In the genomic region with DNA sequence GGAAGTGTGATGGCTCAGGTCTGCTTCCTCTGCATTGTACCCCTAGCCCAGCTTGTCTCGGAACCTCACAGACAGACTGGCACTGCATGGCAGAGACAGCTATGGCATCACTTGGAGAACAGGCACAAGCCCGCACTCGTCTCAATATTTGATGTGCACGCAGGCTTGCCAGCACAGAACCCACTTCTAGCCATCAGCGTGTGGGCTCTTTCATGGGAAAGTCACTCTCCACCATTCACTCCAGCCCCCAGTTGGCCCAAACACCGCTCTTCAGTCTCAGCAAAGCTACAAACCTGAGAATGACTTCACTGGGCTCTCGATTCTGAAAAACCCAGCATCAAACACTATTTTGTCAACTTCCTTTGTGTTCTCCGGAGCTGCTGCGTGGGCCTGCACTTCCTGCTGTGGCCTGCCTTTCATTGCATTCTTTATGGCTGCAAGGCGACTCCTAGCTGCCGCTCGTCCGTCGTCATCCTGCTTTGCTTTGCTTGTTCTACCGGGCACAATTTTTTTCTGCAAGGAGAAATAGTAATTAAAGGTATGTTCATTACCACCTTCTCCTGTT, we compare ENCODE assay signal across 10 mouse cellular contexts. TPM values are rescaled to one million over a fixed set of nuclear protein-coding genes. Genes with fewer than 3 reads are reported as not detected.
DNase-seq lines count a peak whose midpoint lies in the region; ATAC-seq lines count a peak whose summit lies in the region.
"Had no signal": no experiment of that assay in that cellular context is flagged by ENCODE, and none has a peak within 500 bp of the region (broad histone marks: within the 10 kb centered on the region; RNA-seq: fewer than 3 reads in every experiment).

No protein-coding gene starts in this region.

- H3K27ac ChIP-seq in forebrain, embryonic 15.5 days (replicated peaks): no peak overlapping the region
- no peak overlapping the region for H3K27ac ChIP-seq in forebrain, embryonic 16.5 days (ENCODE audit: low read length)
- no peak overlapping the region for H3K27ac ChIP-seq in neural tube, embryonic 12.5 days
- no peak overlapping the region for H3K27ac ChIP-seq in liver, embryonic 12.5 days
- H3K27ac ChIP-seq: limb, embryonic 15.5 days had no signal

- H3K27me3 ChIP-seq in forebrain, embryonic 15.5 days: no peaks in the 10 kb centered on the region
- no peaks in the 10 kb centered on the region for H3K27me3 ChIP-seq in forebrain, embryonic 16.5 days (replicated peaks; ENCODE audit: control insufficient read depth, insufficient read depth, low read length)
- no peaks in the 10 kb centered on the region for H3K27me3 ChIP-seq in neural tube, embryonic 12.5 days (replicated peaks)
- no peaks in the 10 kb centered on the region for H3K27me3 ChIP-seq in liver, embryonic 12.5 days (replicated peaks)
- H3K27me3 ChIP-seq: CH12.LX; limb, embryonic 15.5 days had no signal

- H3K4me1 ChIP-seq in forebrain, embryonic 15.5 days: no peaks in the 10 kb centered on the region
- no peaks in the 10 kb centered on the region for H3K4me1 ChIP-seq in forebrain, embryonic 16.5 days (replicated peaks; ENCODE audit: control insufficient read depth, insufficient read depth, low read length)
- H3K4me1 ChIP-seq in neural tube, embryonic 12.5 days: no peaks in the 10 kb centered on the region
- no peaks in the 10 kb centered on the region for H3K4me1 ChIP-seq in liver, embryonic 12.5 days
- H3K4me1 ChIP-seq: limb, embryonic 15.5 days had no signal

- peaks cover 14% of the 10 kb centered on the region; the same call in 1 of the 2 replicates for H3K36me3 ChIP-seq in forebrain, embryonic 15.5 days
- no peaks in the 10 kb centered on the region; the same call in 1 of the 2 replicates for H3K36me3 ChIP-seq in forebrain, embryonic 16.5 days (ENCODE audit: control insufficient read depth, insufficient read depth)
- H3K36me3 ChIP-seq in neural tube, embryonic 12.5 days: peaks cover 66% of the 10 kb centered on the region
- H3K36me3 ChIP-seq in liver, embryonic 12.5 days: peaks cover 100% of the 10 kb centered on the region

- no peak for DNase-seq in neural tube, embryonic 10.5 days (ENCODE audit: extremely low spot score, low spot score)
- DNase-seq in naive thymus-derived CD4-positive, alpha-beta T cell, adult 2 months (ENCODE audit: low read depth): peak; percentile 86
- peak; percentile 65 for DNase-seq in thymus, postnatal 4 days
- no peak for DNase-seq in embryo, embryonic 9.5 days (ENCODE audit: extremely low spot score)

- no peak overlapping the region for H3K9ac ChIP-seq in forebrain, embryonic 15.5 days (replicated peaks)
- no peak overlapping the region for H3K9ac ChIP-seq in forebrain, embryonic 16.5 days (replicated peaks; ENCODE audit: low read depth, low read length)
- no peak overlapping the region for H3K9ac ChIP-seq in neural tube, embryonic 12.5 days
- H3K9ac ChIP-seq in liver, embryonic 12.5 days: no peak overlapping the region
- H3K9ac ChIP-seq: limb, embryonic 15.5 days had no signal

- no peak overlapping the region for H3K4me3 ChIP-seq in forebrain, embryonic 15.5 days
- H3K4me3 ChIP-seq in forebrain, embryonic 16.5 days (replicated peaks; ENCODE audit: low read length): no peak overlapping the region
- no peak overlapping the region for H3K4me3 ChIP-seq in neural tube, embryonic 12.5 days
- no peak overlapping the region for H3K4me3 ChIP-seq in liver, embryonic 12.5 days
- H3K4me3 ChIP-seq: limb, embryonic 15.5 days had no signal

- H3K9me3 ChIP-seq in forebrain, embryonic 15.5 days: no peaks in the 10 kb centered on the region
- H3K9me3 ChIP-seq in forebrain, embryonic 16.5 days (ENCODE audit: control insufficient read depth, low read length): no peaks in the 10 kb centered on the region
- H3K9me3 ChIP-seq in neural tube, embryonic 12.5 days: no peaks in the 10 kb centered on the region
- H3K9me3 ChIP-seq in liver, embryonic 12.5 days (replicated peaks): no peaks in the 10 kb centered on the region
- H3K9me3 ChIP-seq: limb, embryonic 15.5 days had no signal

- H3K4me2 ChIP-seq in forebrain, embryonic 15.5 days (replicated peaks): no peak overlapping the region
- H3K4me2 ChIP-seq in forebrain, embryonic 16.5 days (ENCODE audit: low read length): no peak overlapping the region
- no peak overlapping the region for H3K4me2 ChIP-seq in neural tube, embryonic 12.5 days (replicated peaks)
- H3K4me2 ChIP-seq in liver, embryonic 12.5 days: no peak overlapping the region
- H3K4me2 ChIP-seq: limb, embryonic 15.5 days had no signal

- peak; percentile 29 for ATAC-seq in forebrain, embryonic 15.5 days (replicated peaks)
- ATAC-seq in forebrain, embryonic 16.5 days: no peak
- ATAC-seq in neural tube, embryonic 12.5 days (ENCODE audit: low FRiP score, low read depth): peak; percentile 27; the same call in 1 of the 2 replicates
- no peak for ATAC-seq in liver, embryonic 12.5 days

- 69% methylated on average over 15 of the region's 15 CpGs for WGBS in forebrain, embryonic 15.5 days
- WGBS in forebrain, embryonic 16.5 days: 66% methylated on average over 15 of the region's 15 CpGs
- WGBS in neural tube, embryonic 12.5 days: 50% methylated on average over 15 of the region's 15 CpGs
- WGBS in liver, embryonic 12.5 days (ENCODE audit: insufficient replicate concordance): 91% methylated on average over 15 of the region's 15 CpGs

RNA-seq across cellular contexts. Expression of gene Dlgap5, which starts 22.7 kb away (rescaled TPM):
- 17.7 and 22.4 TPM in 2 replicates for polyA plus RNA-seq in forebrain, embryonic 15.5 days (2015; fragmentation: Nextera tagmentation; extraction: Ambion mirVana)
- polyA plus RNA-seq in forebrain, embryonic 16.5 days (2015; fragmentation: Nextera tagmentation; extraction: Ambion mirVana): 15.9 and 16.5 TPM in 2 replicates
- polyA plus RNA-seq in neural tube, embryonic 12.5 days (2016; fragmentation: Nextera tagmentation; extraction: Ambion mirVana): 36.1 and 40.0 TPM in 2 replicates
- 68.0 and 73.9 TPM in 2 replicates for polyA plus RNA-seq in liver, embryonic 12.5 days (2016; fragmentation: Nextera tagmentation; extraction: Ambion mirVana)

RNA-seq across cellular contexts. Expression of gene Lgals3, which starts 28.0 kb away (rescaled TPM):
- 1.8 and 2.6 TPM in 2 replicates for polyA plus RNA-seq in forebrain, embryonic 15.5 days (2015; fragmentation: Nextera tagmentation; extraction: Ambion mirVana)
- polyA plus RNA-seq in forebrain, embryonic 16.5 days (2015; fragmentation: Nextera tagmentation; extraction: Ambion mirVana): 2.2 and 2.9 TPM in 2 replicates
- 1.4 and 1.9 TPM in 2 replicates for polyA plus RNA-seq in neural tube, embryonic 12.5 days (2016; fragmentation: Nextera tagmentation; extraction: Ambion mirVana)
- polyA plus RNA-seq in liver, embryonic 12.5 days (2016; fragmentation: Nextera tagmentation; extraction: Ambion mirVana): 13.7 and 14.6 TPM in 2 replicates

RNA-seq across cellular contexts. Expression of gene Fbxo34, which starts 54.7 kb away (rescaled TPM):
- polyA plus RNA-seq in forebrain, embryonic 15.5 days (2015; fragmentation: Nextera tagmentation; extraction: Ambion mirVana): 20.4 and 22.5 TPM in 2 replicates
- 20.3 and 23.1 TPM in 2 replicates for polyA plus RNA-seq in forebrain, embryonic 16.5 days (2015; fragmentation: Nextera tagmentation; extraction: Ambion mirVana)
- polyA plus RNA-seq in neural tube, embryonic 12.5 days (2016; fragmentation: Nextera tagmentation; extraction: Ambion mirVana): 24.4 and 25.7 TPM in 2 replicates
- 36.4 and 38.0 TPM in 2 replicates for polyA plus RNA-seq in liver, embryonic 12.5 days (2016; fragmentation: Nextera tagmentation; extraction: Ambion mirVana)

Comparison
In these comparisons a context has a peak if more than half of its experiments do, and no peak if none do; other contexts are left out.
1. ATAC-seq: peak in forebrain, embryonic 15.5 days (single experiment) and neural tube, embryonic 12.5 days (single experiment); none in forebrain, embryonic 16.5 days (single experiment) and liver, embryonic 12.5 days (single experiment).
2. DNase-seq: peak in naive thymus-derived CD4-positive, alpha-beta T cell, adult 2 months (single experiment) and thymus, postnatal 4 days (single experiment); none in neural tube, embryonic 10.5 days (single experiment) and embryo, embryonic 9.5 days (single experiment).